Mouse (Mus musculus): Measurements from ENCODE around the gene Grhl1. TPM values are rescaled to one million over a fixed set of nuclear protein-coding genes. Genes with fewer than 3 reads are reported as not detected.
A peak's percentile ranks its signal among the peaks of the same experiment; 100 is the strongest.

Gene Grhl1
- polyA plus RNA-seq, 1 experiment from 2014 or later: 0.37 TPM

GRCm38 (mm10) chr12:24583653-24584052, 11.6 kb downstream of the Grhl1 start:
- H3K27me3 ChIP-seq (replicated peaks; ENCODE audit: control insufficient read depth, insufficient read depth, low read length): no peaks in the 10 kb centered on the region

GRCm38 (mm10) chr12:24584835-24585234, 12.8 kb downstream of the Grhl1 start:
- WGBS: 87% methylated on average over 8 of the region's 8 CpGs
- no peaks in the 10 kb centered on the region for H3K36me3 ChIP-seq (ENCODE audit: control insufficient read depth, insufficient read depth)

More at GRCm38 (mm10) chr12:24583653-24584052, 11.6 kb downstream of the Grhl1 start:
- ATAC-seq: no peak
- no peak overlapping the region for H3K4me3 ChIP-seq (ENCODE audit: low read depth, low read length)
- H3K4me1 ChIP-seq (replicated peaks; ENCODE audit: control insufficient read depth, insufficient read depth, low read length): no peaks in the 10 kb centered on the region
- no peak for TF ChIP-seq CTCF (IDR thresholded peaks at IDR 0.05; ENCODE audit: low read depth)
- H3K4me2 ChIP-seq (replicated peaks; ENCODE audit: low read depth): no peak overlapping the region
- H3K36me3 ChIP-seq (ENCODE audit: control insufficient read depth, insufficient read depth): no peaks in the 10 kb centered on the region
- H3K27ac ChIP-seq (ENCODE audit: low read depth, low read length): no peak overlapping the region
- H3K9me3 ChIP-seq (ENCODE audit: control insufficient read depth): no peaks in the 10 kb centered on the region
- H3K9ac ChIP-seq (ENCODE audit: low read depth, low read length): no peak overlapping the region
- 88% methylated on average over 3 of the region's 3 CpGs for WGBS

GRCm38 (mm10) chr12:24586193-24586592, 14.1 kb downstream of the Grhl1 start:
- ATAC-seq: no peak
- H3K4me1 ChIP-seq (replicated peaks; ENCODE audit: control insufficient read depth, insufficient read depth, low read length): no peaks in the 10 kb centered on the region
- no peak overlapping the region for H3K27ac ChIP-seq (ENCODE audit: low read depth, low read length)
- H3K4me2 ChIP-seq (replicated peaks; ENCODE audit: low read depth): no peak overlapping the region
- no peak overlapping the region for H3K4me3 ChIP-seq (ENCODE audit: low read depth, low read length)
- 67% methylated on average over 7 of the region's 7 CpGs for WGBS
- no peaks in the 10 kb centered on the region for H3K9me3 ChIP-seq (ENCODE audit: control insufficient read depth)
- no peak for TF ChIP-seq CTCF (IDR thresholded peaks at IDR 0.05; ENCODE audit: low read depth)
- H3K27me3 ChIP-seq (replicated peaks; ENCODE audit: control insufficient read depth, insufficient read depth, low read length): no peaks in the 10 kb centered on the region
- H3K9ac ChIP-seq (ENCODE audit: low read depth, low read length): no peak overlapping the region
- H3K36me3 ChIP-seq (ENCODE audit: control insufficient read depth, insufficient read depth): no peaks in the 10 kb centered on the region

More at GRCm38 (mm10) chr12:24584835-24585234, 12.8 kb downstream of the Grhl1 start:
- no peak overlapping the region for H3K27ac ChIP-seq (ENCODE audit: low read depth, low read length)
- no peaks in the 10 kb centered on the region for H3K27me3 ChIP-seq (replicated peaks; ENCODE audit: control insufficient read depth, insufficient read depth, low read length)
- no peaks in the 10 kb centered on the region for H3K4me1 ChIP-seq (replicated peaks; ENCODE audit: control insufficient read depth, insufficient read depth, low read length)
- H3K4me3 ChIP-seq (ENCODE audit: low read depth, low read length): no peak overlapping the region
- no peak overlapping the region for H3K9ac ChIP-seq (ENCODE audit: low read depth, low read length)
- H3K9me3 ChIP-seq (ENCODE audit: control insufficient read depth): no peaks in the 10 kb centered on the region
- no peak for ATAC-seq
- no peak for TF ChIP-seq CTCF (IDR thresholded peaks at IDR 0.05; ENCODE audit: low read depth)
- no peak overlapping the region for H3K4me2 ChIP-seq (replicated peaks; ENCODE audit: low read depth)

GRCm38 (mm10) chr12:24590371-24590770, 18.3 kb downstream of the Grhl1 start:
- Histone ChIP-seq H3K27me3 (replicated peaks; ENCODE audit: control insufficient read depth, insufficient read depth, low read length) (no peaks in the 10 kb centered on the region), H3K4me3 (ENCODE audit: low read depth, low read length) (no peak overlapping the region), H3K27ac (ENCODE audit: low read depth, low read length) (no peak overlapping the region), H3K4me2 (replicated peaks; ENCODE audit: low read depth) (no peak overlapping the region), H3K4me1 (replicated peaks; ENCODE audit: control insufficient read depth, insufficient read depth, low read length) (no peaks in the 10 kb centered on the region), H3K9me3 (ENCODE audit: control insufficient read depth) (no peaks in the 10 kb centered on the region), H3K9ac (ENCODE audit: low read depth, low read length) (no peak overlapping the region), H3K36me3 (ENCODE audit: control insufficient read depth, insufficient read depth) (no peaks in the 10 kb centered on the region)
- no peak for ATAC-seq
- 84% methylated on average over 7 of the region's 7 CpGs for WGBS
- no peak for TF ChIP-seq CTCF (IDR thresholded peaks at IDR 0.05; ENCODE audit: low read depth)

- no peaks in the 10 kb centered on the region for H3K9me3 ChIP-seq (ENCODE audit: control insufficient read depth)
- H3K4me1 ChIP-seq (replicated peaks; ENCODE audit: control insufficient read depth, insufficient read depth, low read length): no peaks in the 10 kb centered on the region
- no peak overlapping the region for H3K4me2 ChIP-seq (replicated peaks; ENCODE audit: low read depth)
- no peak for ATAC-seq
- H3K4me3 ChIP-seq (ENCODE audit: low read depth, low read length): no peak overlapping the region
- no peak overlapping the region for H3K27ac ChIP-seq (ENCODE audit: low read depth, low read length)
- no peaks in the 10 kb centered on the region for H3K36me3 ChIP-seq (ENCODE audit: control insufficient read depth, insufficient read depth)
- no peaks in the 10 kb centered on the region for H3K27me3 ChIP-seq (replicated peaks; ENCODE audit: control insufficient read depth, insufficient read depth, low read length)
- TF ChIP-seq CTCF (IDR thresholded peaks at IDR 0.05; ENCODE audit: low read depth): no peak
- WGBS: 87% methylated on average over 9 of the region's 9 CpGs
- H3K9ac ChIP-seq (ENCODE audit: low read depth, low read length): no peak overlapping the region
Measured at GRCm38 (mm10) chr12:24592055-24592454, 20.0 kb downstream of the Grhl1 start.

GRCm38 (mm10) chr12:24592956-24593672, 21.0 kb downstream of the Grhl1 start:
- Histone ChIP-seq H3K9ac (ENCODE audit: low read depth, low read length) (no peak overlapping the region), H3K4me1 (replicated peaks; ENCODE audit: control insufficient read depth, insufficient read depth, low read length) (no peaks in the 10 kb centered on the region), H3K36me3 (ENCODE audit: control insufficient read depth, insufficient read depth) (no peaks in the 10 kb centered on the region), H3K4me3 (ENCODE audit: low read depth, low read length) (peak overlapping the region; percentile 33), H3K27ac (ENCODE audit: low read depth, low read length) (no peak overlapping the region), H3K4me2 (replicated peaks; ENCODE audit: low read depth) (peak overlapping the region; percentile 66), H3K9me3 (ENCODE audit: control insufficient read depth) (no peaks in the 10 kb centered on the region), H3K27me3 (replicated peaks; ENCODE audit: control insufficient read depth, insufficient read depth, low read length) (no peaks in the 10 kb centered on the region)
- no peak for TF ChIP-seq CTCF (IDR thresholded peaks at IDR 0.05; ENCODE audit: low read depth)
- 6% methylated on average over 22 of the region's 22 CpGs for WGBS
- ATAC-seq: peak; percentile 71
